Mouse (Mus musculus): ENCODE results near the gene Zbtb24. TPM values are rescaled to one million over a fixed set of nuclear protein-coding genes. Genes with fewer than 3 reads are reported as not detected.

The Zbtb24 gene
- total and polyA plus RNA-seq, 3 experiments, result 13.5 to 21.0 (median 15.3) TPM

DNA sequence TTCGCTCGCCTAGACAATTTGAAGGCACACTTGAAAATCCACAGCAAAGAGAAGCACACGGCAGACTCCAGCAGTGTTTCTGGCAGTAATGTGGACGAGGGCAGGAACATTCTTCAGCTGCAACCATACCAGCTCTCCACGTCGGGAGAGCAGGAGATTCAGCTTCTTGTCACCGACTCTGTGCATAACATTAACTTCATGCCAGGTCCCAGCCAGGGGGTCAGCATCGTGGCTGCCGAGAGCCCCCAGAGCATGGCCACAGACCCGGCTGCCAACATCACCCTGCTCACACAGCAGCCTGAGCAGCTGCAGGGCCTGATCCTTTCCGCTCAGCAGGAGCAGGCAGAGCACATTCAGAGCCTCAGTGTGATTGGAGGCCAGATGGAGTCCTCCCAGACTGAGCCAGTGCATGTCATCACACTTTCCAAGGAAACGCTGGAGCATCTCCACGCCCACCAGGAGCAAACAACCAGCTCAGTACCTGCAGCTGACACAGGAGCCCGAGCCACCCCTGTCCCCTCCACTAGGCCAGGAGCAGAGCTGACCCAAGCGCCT is 14.3 kb downstream of the Zbtb24 start:
- DNase-seq, result no peak

DNA sequence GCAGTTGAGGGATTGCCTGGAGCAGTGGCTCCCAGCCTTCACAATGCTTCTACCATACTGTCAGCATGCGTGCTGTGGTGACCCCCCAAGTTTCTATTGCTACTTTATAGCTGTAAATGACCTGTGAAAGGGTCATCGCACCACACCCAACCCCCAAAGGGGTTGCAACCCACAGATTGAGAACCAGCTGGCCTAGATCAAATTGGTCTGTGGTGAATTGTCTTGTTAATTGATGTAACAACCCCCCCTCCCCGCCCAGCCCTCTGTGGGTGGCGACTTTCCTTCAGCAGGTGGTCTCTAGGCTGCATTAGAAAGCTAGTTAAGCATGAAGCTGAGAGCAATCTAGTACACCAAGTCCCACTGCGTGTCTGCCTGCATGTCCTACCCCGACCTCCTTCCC is 17.1 kb downstream of the Zbtb24 start:
- DNase-seq, result no peak

DNA sequence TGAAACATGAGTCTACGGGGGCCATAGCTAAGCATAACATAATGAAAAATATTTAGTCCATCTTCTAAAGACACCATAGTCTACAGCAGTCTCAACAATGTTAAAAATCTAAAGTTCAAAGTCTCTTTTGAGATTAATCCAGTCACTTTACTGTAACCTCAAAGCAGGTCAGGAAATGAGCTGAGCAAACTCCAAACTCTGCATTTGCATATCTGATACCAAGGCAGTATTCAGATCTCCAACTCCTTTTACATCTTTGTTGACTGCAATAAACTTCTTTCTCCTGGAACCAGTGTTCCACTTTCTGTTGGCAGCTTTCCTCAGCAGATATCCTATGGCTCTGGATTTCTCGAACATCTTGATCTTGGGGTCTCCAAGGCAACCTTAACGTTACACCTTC is 20.5 kb downstream of the Zbtb24 start:
- no peak for DNase-seq

DNA sequence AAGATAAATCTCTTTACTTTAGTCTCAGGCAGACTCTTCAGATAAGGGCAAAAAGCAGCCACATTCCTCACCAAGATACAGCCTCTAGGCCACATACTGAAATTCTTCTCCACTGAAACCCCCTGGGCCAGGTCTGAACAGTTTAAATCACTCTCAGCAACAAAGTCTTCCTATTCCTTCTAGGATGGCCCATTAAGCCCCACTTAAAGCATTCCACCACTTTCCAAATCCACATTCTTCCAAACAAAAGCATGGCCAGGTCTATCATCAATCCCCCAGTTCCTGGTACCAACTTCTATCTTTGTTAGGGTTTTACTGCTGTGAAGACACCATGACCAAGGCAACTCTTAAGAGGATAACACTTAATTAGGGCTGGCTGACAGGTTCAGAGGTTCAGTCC is 22.4 kb downstream of the Zbtb24 start:
- DNase-seq, result no peak

DNA sequence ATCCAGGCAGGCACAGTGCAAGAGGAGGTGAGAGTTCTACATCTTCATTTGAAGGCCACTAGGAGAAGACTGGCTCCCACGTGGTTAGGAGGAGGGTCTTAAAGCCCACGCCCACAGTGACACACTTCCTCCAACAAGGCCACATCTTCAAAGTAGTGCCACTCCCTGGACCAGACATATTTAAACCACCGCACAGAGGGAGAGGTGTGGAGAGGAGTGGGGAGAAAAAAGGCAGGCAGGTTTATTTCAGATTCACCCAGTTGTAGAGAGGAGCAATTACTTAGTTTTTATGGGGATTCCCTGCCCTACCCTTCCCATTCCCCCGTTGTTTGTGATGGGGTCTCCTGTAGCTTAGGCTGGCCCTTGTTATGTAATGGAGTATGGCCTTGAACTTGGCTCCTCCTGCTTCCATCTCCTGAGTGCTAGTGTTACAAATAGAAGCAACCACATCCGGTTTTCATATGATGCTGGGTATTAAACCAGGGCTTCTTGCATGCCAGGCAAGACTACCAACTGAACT is 22.8 kb downstream of the Zbtb24 start:
- no peak for DNase-seq

DNA sequence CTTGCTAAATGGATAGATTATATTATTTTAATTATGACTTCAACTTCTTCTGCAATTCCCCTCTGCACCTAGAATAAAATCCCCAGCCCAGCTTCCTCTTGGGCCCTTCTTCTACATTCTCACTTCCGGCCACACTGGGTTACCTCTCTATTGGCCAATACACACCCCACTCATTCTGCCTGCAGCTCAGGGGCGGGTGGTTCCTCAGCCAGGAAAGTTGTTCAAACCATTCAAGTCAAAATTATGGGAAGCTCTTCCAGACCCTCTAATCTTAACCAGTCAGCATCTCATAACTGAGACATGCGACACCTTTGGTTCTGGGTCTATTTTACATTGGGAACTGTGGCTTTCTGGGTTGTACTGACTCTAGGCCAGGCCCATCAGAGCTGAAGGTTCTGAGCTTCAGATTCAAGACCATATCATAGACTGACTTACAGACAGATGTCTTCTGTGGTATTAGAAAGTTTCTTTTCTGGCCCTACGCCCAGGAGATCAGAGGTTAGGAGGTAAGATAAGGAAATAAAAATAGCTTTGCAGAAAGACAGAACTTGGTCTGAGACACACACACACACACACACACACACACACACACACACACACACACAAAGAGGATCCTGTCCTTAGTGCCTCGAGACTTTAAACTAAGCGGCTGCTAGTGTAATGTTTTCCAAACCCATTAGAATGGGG is 23.7 kb downstream of the Zbtb24 start:
- DNase-seq, result peak; percentile 58

DNA sequence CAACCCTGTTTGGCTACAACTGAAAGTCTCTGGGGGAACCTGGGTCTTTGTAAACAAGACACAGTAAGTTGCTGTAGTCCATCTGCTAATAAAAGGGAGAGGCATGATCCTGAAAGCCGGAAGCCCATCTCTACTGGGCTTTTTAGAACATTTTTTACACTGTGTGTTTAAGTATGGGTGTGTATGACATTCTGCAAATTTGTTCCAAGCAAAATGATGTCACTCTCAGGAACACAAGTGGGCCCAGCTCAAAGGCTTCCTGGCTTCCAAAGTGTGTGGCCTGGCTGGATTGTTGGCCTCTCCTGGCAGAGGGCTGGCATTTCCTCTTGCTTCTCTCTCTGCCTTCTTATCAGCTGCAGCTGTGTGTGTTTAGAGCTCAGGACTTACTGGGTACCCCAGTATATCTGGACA is 24.8 kb downstream of the Zbtb24 start:
- no peak for DNase-seq

DNA sequence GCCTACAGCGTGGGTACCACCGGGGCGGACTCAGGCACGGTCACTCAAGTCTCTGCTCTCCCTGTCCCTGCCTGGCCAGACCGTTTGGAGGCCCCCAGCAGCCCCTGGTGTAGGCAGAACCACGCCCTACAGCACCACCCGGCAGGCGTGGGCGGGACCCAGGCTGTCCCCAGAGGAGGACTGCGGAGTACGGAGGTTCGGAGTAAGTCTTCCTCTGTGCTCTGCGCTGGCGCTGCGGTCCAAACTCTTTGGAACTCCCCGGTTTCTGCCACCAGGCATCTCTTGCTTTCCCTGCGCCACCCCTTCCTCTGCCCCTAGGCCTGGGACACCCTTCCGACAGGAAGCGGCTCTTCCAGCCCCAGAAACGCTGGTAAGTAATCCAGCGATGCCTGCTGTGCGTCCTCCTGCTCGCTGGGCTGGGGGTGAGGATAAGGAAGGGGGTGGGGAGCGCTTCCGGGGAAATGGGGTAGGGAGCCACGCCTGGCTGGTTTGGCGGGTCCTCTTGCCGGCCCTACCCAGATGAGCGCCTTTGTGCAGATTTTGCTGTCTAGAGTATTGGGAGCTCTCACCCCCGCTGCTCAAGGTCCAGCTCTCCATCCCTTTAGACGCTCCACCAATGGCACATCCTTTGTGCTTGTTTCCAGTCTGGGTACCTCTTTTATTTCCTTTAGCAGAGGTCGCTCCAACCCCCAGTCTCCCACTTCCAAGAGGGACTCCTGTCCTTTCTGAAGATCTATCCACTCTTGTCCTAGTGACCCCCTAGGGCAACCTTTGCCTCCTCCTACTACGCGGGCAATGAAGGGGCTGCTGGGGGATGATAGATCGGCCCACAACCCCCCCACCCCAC is 26.2 kb downstream of the Zbtb24 start, which contains the start of gene Mical1:
Gene Mical1, plus strand, starts transcription at position 144 of the 847 bp plus-strand sequence.
- peak; percentile 71 for DNase-seq

DNA sequence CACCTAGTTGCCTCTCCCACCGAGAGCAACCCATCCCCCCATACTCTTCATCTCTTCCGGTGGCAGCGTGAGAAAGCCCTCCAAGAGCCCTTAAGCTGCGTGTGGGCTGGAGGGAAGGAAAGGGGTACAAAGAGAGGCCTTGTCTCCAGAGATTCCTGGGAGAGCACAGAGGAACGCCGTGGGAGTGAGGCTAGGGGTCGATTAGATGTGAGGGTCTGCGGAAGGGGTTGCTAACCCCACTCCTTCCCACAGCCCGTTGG is 26.8 kb downstream of the Zbtb24 start:
- DNase-seq, result no peak

DNA sequence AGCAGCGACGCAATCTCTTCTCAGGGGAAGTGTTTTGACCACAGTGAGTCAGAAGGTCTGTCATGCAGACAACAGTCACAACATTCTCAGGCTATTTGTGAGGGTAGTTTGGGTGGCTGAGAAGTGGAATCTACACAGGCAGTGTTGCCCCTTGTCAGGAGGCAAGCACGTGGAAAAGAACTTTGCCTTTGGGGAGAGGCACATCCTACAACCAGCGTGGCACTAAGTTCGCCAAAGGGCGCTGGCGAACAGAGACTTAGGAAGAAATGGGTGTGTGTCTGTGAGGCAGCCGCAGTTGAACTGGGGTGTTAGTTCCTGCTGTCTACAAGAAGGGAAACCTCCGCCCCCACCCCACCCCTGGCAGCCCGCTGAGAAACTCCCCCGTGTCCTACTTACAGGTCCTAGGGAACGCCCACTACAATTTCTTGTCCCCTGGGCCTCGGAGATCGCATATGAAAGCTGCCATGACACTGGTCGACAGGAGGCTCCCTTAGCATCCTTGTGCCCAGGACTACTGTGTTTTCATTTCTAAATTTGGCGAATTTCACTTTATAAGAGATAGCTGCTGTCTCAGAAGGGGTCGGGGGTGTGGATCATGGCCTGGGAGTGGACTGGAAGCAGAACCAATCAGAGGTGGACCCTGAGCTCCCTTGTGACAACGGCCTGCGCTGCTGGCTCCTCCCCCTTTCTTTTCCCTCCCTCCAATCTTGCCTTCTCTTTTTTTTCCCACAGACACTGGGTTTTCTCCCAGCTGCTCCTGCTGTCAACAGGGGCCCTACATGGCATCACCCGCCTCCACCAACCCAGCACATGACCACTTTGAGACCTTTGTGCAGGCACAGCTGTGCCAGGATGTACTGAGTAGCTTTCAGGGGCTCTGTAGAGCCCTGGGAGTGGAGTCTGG is 27.3 kb downstream of the Zbtb24 start:
- DNase-seq, result peak; percentile 58

DNA sequence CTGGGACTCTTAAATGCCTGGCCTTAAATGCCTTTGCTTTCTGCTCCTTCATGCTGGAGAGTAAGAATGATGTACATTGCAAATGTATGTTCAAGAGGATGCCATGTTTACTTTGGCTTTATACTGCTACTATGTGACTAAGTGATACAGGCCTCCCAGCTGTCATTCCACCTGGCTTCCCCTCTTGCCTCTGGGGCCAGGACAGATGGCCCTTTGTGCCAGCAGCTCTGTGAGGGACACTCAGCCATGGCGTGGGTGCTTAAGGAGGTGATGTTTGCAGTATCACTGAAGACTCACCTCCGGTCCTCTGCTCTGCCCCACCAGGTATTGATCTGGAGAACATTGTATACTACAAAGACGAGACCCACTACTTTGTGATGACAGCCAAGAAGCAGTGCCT is 29.8 kb downstream of the Zbtb24 start:
- no peak for DNase-seq

DNA sequence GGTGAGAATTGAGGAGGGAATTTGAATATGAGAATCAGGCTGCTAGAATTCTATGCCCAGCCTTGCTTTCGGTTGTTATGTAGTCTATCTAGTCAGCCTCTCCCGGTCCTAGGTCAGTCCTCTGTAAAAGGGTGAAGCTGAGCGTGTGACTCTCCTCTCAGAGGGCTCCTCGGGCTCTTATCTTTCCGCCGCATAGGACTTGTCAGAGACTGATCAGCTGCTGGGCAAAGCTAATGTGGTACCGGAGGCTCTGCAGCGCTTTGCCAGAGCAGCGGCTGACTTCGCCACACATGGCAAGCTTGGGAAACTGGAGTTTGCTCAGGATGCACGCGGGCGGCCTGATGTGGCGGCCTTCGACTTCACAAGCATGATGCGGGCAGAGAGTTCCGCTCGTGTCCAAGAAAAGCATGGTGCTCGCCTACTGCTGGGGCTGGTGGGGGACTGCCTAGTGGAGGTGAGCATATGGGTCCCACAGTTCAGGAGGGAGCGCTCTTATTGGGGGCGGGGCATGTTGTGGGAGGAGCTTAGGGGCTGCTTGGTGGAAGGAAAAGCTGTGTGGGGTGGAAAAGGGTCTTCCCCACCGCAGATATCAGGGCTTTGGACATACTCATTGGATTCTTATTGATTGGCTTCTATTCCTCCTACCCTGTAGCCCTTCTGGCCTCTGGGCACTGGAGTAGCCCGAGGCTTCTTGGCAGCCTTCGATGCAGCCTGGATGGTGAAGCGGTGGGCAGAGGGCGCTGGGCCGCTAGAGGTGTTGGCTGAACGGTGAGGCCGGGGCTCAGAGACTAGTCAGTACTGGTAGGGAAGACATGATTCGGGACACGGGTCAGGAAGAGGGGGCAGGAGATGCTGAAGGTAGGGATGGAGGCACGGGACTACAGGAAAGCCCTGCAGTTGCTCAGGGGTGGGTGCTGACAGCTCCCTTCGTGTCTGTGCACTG is 31.0 kb downstream of the Zbtb24 start:
- no peak for DNase-seq

DNA sequence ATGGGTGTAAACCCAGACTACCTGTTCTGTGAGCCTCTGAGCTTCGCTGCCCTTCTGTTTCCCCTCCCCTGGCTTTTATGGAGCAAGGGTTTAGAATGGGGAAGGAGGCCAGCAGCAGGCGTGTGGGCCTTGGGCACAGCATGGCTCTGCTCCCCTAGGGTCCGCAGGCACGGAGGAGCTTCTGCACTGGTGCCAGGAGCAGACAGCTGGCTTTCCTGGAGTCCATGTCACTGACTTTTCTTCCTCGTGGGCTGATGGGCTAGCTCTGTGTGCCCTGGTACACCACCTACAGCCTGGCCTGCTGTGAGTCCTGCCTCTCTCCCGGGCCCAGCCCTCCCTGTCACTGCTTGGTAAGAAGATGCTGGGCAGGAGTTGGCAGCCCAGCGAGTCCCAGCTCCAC is 32.3 kb downstream of the Zbtb24 start:
- no peak for DNase-seq

DNA sequence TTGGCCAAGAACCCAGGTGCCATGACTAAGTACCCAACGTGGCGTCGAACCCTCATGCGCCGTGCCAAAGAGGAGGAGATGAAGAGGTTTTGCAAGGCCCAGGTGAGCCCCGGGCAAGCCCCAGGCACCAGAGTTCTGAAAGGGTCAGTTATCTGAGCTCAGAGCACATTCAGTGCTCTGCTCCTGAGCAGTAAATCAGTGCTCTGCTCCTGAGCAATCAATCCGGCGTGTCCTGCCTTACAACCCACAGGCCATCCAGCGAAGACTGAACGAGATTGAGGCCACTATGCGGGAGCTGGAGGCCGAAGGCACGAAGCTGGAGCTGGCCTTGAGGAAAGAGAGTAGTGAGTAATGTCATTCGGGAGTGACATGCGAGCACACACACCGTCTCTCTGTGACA is 35.6 kb downstream of the Zbtb24 start:
- peak; percentile 28 for DNase-seq

DNA sequence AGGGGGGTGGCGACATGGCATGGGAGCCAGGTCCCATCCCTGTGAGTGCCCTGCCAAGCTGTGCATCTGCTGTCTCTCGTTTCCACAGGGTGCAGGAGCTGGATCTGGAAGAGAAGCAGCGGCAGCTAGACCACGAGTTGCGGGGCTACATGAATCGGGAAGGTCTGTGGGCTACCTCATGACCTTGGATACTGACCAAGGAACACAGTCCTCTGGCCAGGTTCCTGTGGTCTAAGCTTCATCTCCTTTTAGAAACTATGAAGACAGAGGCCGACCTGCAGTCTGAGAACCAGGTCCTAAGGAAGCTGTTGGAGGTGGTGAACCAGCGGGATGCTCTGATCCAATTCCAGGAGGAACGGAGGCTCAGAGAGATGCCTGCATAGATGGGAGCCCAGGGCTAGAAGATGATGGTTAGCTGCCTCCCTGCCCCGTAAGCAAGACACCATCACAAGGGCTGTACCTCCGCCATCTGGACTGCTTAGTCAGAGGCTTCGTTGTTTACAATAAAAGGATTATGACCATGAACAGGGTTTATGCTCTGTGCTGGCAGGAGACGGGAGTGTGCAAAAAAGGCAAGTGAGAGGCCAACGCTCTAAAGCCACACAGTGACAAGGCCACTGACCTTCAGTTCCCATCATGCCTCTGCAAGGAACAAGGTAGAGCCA is 36.5 kb downstream of the Zbtb24 start:
- no peak for DNase-seq

DNA sequence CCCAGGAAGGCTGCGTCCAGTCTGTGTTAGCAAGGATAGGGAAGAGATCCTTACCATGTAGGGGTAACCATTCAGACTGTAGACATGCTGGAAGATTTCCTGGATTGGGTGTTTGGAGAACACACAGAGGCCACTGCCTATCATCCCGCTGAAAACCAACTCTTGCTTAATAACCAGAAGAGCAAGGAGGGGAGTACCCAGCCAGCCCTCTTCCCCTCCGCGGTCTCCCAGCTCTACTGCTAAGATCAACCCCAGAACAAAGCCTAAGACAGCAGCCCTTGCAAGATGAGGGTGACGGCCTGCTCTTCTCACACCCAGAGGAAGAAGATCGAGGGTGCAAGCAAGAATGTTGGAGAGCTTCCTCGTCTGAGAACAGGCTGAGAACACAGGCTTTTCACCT is 38.7 kb downstream of the Zbtb24 start:
- DNase-seq, result no peak

DNA sequence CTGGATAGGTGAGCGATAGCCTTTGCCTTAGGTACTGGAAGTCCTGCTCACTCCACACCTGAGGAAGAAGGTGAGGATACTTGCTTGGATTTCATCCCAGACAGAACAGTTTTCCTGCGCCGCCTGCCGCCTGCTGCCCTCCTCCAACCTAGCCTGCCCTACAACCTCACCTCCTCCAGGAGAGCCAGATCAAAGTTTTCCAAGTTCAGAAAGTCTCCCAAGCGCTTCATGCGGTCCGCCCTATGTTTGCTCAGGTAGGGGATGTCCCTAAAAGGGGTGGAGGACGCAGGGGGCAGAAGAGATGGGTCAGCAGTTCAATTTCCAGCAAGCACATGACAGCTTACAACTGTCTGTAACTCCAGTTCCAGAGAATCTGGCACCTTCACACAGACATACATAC is 39.1 kb downstream of the Zbtb24 start:
- no peak for DNase-seq

DNA sequence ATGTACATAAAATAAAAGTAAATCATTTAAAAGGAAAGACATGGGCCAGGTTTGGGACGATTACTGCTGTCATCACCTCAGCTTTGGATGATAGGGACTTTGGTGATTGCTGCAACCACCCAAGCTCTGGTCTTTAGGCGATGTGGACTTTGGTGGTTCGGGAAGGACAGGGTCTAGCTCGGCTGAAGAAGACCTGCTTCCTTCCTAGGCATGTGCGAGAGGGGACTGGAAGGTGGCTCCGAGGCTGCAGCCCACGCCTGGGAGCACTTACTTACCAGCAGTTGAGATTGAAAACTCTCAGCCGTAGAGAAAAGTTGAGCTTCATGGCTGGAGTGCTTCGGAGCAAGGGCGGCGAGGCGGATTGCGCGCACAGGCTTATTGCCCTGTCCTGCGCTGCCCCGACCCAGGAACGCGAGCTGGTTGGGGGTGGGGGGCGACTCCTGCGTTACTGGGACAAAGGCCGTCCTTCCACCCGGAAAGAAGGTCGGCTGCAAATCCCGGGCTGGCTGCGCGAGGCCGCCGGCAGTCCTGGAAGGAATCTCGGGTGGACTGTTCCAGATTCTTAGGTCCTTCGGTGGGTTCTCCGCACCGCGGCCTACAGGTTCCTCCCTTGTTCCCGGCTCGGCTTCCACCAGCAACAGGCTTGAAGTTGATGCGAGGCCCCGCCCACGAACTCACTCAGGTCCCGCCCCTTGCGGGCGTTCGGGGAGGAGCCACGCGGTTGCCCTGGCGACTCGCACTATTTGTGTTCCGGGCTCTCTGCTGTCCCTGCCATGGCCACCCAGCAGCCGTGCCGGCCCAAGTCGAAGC is 39.7 kb downstream of the Zbtb24 start, which contains the start of the genes Smpd2 and Ppil6:
Gene Smpd2, minus strand, starts transcription at position 662 of the 810 bp plus-strand sequence.
Gene Ppil6, plus strand, starts transcription at position 732 of the 810 bp plus-strand sequence.
- DNase-seq, result peak; percentile 97

DNA sequence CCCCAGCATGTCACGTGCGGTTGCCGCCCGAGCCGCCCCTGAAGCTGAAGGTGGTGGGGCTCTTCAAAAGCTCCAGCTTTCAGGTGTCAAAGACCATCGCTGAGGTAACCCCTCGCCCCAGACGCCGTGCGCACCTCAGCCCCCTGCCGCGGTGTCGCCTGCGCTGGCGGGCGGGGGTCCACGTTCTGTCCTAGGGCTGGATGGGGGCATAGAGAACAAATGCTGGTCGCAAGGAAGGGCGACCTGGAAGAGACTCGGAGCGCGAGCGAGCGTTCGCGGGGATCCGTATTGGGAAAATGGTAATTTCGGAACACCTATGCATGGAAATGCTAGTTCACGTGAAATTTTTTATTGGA is 40.3 kb downstream of the Zbtb24 start:
- no peak for DNase-seq
